Mouse (Mus musculus): ENCODE measurements at regions not wholly inside any gene's neighbourhood (a gene's known extent, or its start where the extent isn't known, plus 50 kb on each side); places are given as distances from the start of the nearest gene placed in this dataset.

GRCm38 (mm10) chr11:117598610-117599009 lies 55.5 kb upstream of the Tnrc6c start:
- TF ChIP-seq CTCF (IDR thresholded peaks at IDR 0.05; ENCODE audit: low read depth, low read length) (no peak), POLR2A (IDR thresholded peaks at IDR 0.05; ENCODE audit: insufficient read depth, low read length) (no peak), EP300 (IDR thresholded peaks at IDR 0.05; ENCODE audit: insufficient read depth, low read depth, low read length) (no peak)
